Mouse (Mus musculus) right cerebral cortex, postnatal 36 days (tissue): ENCODE data around the gene Dclk2.

Experiments used
- DNase-seq, 2 experiments: peaks; one replicate each; pipeline ENCODE4 v3.0.0; 2022; ENCODE audit warnings: low spot score in 2 of 2, mixed read lengths in 1 of 2

The Dclk2 gene

DNA sequence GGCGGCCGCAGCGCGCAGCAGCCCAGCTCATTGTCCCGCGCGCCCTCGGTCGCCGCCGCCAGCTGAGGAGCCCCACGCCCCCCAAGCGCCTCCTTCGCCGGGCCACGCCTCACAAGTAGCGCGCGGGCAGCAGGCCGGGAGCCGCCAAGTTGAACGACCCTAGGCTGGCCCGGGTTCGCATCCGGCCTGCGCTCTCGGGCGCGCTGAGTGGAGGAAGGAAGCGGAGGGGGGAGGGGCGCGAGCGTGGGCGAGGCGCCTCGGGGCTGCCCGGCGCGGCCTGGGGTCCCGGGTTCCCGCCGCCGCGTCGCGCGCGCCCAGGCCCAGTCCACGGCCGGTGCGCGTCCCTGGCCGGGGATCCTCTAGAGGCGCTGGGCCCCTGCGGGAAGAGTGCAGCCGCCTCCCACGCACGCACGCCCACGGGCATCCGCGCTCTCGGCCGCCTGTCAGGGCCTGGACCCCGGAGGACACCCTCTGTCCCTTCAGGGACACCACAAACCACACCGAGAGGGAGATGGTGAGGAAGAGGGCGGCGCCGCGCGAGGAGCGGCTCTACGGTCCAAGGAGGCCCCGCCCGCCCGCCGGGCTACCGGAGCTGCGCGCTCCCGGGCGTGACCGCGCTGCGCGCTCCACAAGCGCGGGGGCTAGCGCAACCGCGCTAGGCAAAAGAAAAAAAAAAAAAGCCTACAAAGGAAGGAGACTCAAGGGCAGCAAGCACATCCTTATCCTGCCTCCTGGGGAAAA, at the start of gene Dclk2:
Gene Dclk2 (minus strand): TSS at position 510 of the 741 bp plus-strand sequence.
- peak; percentile 65 to 74 for DNase-seq

DNA sequence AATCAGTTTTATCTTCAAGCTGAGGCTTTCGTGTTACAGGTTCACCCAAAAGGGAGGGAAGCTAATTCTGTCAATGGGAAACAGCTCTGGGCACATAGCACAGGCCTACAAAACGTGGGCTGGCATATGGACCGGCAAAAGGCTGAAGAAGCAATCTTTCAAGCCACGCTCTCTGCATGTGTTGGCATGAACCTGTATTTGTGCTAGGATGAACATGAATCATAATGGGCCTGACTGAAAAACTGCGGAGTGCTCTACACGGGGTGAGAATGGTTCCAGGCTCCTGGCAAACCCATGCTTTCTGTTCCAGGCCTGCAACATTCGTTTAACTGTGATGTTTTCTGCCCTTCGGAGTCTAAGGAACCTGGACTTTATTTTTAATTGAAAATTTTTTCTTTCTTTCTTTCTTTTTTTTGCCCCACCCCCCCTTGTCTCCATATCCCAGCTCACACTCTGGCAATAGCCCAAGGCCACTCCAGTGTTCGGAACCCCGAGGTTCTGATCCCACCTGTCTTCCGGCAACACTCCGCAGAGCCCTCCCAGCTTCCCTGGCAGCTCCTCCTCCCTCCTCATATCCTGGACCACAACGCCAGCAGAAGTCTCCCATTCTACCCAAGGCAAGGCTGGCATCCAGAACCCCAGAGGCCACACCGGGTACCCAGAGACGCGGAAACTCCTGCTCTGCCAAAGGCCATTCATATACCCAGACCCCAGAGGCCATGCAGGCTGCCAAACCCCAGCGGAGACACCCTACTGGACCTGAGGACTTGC, 42.2 kb upstream of the Dclk2 start:
- no peak for DNase-seq

- DNase-seq, result no peak
These were observed 40.7 kb upstream of the Dclk2 start for GRCm38 (mm10) chr3:86961395-86961669.

DNA sequence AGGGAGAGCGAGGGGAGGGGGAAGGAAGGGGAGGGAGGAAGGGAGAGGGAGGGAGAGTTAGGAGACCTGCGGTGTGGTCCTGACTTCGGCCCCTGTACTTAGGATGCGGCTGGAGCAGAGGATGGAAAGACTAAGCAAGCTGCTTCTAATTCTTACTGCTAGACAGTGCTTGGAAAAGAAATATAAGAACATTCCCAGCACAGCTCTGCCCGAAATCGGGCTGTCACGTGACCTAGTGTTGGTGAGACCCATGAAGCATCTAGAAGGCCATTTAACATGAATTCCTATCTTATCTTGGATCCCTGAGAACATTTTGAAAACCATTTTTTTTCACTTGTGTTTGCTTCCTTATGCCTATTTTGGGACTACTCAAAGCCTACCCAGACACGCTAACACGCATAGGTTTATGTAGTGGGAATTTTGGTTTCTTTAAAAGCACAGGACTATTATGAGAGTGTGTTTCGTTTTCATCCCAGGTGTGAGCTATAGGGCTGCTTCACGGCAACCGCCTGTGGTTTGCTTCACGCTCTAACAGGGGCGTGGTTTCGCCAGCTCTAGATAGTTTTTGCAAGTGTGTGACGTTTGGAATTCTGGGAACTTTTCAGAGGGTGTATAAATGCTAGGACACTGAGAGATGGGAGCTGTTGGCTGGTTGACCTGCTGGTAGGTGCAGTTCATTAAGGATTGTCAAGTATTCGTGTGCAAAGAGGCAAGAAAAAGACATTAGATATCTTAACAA, 40.2 kb upstream of the Dclk2 start:
- no peak for DNase-seq

DNA sequence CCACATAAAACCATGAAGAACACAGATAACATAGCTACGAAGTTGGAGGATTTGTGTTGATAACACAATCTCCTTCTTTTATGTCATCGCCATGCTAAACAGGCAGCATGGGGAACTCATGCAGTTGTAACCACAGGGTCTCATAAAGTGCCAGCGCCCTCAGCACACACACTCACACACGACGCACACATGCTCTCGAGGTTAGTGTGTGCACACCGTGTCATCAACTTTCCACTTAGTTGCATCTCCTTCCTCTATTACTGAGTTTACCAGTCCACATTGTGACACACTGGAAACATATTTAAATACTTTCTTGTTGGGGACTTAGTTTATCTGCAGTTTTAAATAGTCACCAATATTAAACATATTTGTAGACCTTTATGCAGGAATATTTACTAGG, 38.4 kb upstream of the Dclk2 start:
- no peak for DNase-seq

DNA sequence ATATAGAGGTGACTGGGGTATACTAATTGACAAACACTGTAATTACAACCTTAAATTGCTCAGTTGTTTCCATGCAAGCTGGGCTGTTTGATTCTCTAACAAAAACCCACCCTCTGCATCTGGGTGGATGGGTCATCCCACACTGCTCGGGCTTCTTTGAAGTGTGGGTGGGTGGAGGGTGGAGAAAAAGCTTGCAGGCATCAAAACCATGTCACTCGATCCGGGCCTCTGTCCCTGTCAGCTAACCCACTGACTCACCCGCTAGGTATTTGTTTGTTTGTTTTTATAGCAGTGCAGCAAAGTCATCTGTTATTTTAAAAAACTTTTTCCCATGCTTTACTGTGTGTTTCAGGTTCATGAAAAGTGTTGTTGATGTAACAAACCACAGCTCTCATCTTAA, 34.7 kb upstream of the Dclk2 start:
- no peak for DNase-seq

GRCm38 (mm10) chr3:86954521-86954920, 33.9 kb upstream of the Dclk2 start:
- no peak for DNase-seq

DNA sequence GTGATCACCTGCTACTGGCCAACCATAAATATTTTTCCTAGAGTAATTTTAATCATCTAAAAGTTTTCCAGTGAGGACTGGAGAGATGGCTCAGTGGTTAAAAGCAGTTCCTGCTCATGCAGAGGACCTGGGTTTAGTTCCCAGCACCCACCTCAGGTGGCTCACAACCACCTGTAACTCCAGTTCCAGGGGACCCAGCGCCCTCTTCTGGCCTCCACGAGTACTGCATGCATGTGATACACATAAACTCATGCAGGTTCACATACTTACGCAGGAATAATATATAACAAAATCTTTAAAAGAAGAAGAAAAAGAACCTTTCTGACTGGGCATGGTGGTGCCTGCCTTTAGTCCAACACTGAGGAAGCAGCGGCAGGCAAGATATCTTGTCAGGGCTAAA, 33.2 kb upstream of the Dclk2 start:
- DNase-seq, result no peak

- DNase-seq, result no peak
These were observed 30.0 kb upstream of the Dclk2 start for GRCm38 (mm10) chr3:86950652-86951051.

GRCm38 (mm10) chr3:86936254-86936836, 15.7 kb upstream of the Dclk2 start:
- DNase-seq, result no peak

GRCm38 (mm10) chr3:86933446-86933845, 12.8 kb upstream of the Dclk2 start:
- DNase-seq, result no peak

GRCm38 (mm10) chr3:86923686-86924085, 3.0 kb upstream of the Dclk2 start:
- DNase-seq, result no peak

DNA sequence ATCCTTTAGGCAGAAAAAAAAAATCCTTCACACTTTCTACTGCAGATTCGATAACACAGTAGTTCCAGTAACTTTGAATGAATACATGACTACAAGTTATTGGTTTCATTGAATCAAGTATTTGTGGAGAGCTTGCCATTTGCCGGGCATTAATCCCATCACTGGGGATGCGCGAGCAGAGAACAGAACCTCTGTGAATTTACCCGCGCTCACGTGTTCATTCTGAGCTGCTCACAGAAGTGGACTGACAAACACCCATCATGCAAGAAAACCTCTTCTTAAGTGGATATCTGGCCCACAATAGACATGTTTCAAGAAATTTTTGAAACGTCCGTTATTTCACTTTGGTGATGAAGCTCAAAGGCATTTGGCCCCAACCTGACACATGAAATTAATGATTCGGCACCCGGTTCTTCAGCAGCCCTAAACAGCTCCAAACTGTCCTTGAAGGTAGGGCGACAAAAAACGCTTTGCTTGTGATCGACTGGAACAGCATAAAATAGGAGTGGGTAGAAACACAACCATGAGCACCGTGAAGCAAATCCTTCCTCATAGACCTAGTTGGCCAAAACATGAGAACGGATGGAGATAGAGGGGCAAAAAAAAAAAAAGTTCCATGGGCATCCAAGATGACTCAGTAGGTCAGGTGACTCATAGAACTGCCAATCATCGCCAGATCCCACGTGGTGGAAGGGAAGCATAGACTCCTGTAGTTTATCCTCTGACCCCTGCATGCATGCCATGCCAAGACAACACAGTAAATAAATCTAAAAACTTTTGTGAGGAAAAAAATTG, 726 bp upstream of the Dclk2 start:
- no peak for DNase-seq

- DNase-seq, result peak in 1 of 2 experiments; percentile 12
These were observed 860 bp downstream of the Dclk2 start for GRCm38 (mm10) chr3:86919641-86920342.

DNA sequence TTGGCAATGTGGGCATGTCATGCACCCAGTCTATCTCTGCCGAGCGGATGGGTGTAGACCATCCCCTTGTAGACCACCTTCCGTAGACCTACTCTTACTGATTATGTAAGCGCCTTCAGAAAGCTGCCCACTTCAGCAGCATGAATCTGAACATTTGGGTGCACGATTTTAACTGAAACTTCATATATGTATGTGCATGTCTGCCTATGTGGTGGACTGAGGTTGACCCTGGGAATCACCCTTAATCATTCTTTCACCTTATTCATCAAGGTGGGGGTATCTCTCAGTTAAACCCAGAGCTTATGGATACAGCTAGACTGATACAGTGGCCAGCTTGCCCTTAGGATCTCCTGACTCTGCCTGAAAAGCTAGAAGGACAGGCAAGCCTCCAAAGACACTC, 3.6 kb downstream of the Dclk2 start:
- DNase-seq, result no peak

DNA sequence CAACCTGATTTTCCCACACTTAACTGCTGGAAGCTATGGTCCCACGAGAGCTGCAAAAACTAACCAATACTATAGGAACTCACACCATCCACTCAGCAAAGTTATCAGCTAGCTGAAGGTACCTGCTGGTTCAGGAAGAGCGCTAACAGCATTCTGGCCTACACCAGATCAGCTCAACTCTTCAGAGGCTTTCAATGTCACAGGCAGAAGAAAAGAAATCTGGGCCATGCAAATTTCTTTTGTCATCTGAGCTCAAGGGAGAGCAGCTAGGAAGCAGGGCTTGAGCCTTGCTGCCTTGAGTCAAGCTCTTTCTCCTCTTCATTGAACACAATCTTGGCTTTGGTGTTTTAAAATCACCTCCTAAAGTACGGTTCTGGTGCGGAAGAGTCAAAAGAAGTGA, 4.0 kb downstream of the Dclk2 start:
- DNase-seq, result no peak

DNA sequence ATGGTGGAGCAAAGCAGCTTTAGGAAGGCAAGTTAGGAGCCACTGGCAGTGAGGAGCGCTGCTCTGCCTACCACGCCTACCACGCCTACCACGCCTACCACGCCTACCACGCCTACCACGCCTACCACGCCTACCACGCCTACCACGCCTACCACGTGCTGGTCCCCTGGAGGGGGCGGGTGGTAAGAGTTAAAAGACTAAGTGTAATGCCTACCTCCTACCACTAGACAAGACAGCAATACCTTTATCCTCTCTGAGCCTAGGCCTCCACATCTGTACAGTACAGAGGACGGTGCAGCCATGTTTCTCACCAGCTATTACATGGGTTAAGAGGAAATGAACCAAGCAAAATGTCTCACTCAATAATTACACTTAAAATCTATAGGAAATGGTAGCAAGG, 5.4 kb downstream of the Dclk2 start:
- no peak for DNase-seq

DNA sequence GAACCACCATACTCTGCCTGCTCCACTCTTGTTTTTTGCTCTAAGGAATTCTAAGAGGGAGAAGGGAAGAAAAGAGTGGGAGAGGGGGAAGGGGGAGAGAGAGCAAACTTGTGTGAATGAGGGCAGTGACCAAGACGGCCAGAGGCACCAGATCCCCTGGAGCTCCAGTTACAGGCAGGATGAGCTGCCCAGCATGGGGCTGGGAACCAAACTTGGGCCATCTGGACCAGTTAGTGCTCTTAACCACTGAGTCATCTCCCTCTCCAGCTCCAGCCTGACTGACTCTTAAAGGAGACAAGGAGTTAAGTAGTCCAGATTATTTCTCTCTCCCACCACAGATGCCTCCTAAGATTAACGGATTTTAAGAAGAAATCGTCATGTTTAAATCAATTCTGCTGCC, 6.3 kb downstream of the Dclk2 start:
- DNase-seq, result no peak

GRCm38 (mm10) chr3:86898366-86898765, 22.3 kb downstream of the Dclk2 start:
- no peak for DNase-seq

DNA sequence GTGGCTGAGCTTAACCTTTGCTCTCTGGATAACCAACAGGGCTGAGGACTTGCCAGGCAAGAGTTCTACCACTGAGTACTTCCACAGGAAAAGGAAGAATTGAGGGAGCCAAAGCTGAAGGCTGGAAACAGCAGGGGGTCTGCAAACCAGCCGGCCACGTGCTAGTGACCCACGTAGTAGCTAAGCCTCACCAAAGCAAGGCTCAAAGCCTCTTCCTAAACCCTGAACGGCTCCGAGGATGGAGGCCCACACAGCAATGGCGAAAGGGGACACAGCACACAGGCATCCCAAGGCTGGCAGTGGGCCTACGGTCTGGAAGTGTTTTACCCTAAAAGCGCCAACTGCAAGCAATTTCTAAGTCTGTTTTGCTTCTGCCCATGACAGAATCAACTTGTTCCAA, 23.1 kb downstream of the Dclk2 start:
- DNase-seq, result no peak

DNA sequence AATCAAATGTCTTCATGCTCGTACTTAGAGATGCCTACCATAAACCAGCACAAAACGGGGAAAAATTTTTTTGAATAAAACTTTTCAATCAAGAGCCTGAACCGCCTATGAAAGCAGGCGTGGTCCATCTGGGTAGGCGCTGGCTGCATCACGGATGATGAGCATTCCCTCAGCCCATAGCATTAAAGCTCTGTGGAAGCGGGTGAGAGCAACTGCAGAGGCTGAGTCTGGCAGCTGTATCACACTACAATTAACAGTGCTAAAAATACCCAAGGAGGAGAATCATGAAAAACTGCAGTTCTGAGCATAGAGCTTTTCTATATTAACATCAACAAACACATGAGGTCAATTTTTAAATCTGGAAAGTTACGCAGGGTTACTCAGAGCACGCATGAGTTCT, 23.6 kb downstream of the Dclk2 start:
- DNase-seq, result peak in 1 of 2 experiments; percentile 57
